Mouse (Mus musculus) embryonic fibroblast, embryonic 13.5 days (primary cell): ENCODE data around the gene Hscb.

Experiments used
- CTCF ChIP-seq: IDR thresholded peaks from 2 replicates; pipeline ENCODE4 v1.5.1; 2011; ENCODE audit warnings: mild to moderate bottlenecking, control low read depth, low read length, moderate library complexity, borderline replicate concordance; ENCODE audit not compliant: insufficient read depth
- POLR2A ChIP-seq: IDR thresholded peaks from 2 replicates; pipeline ENCODE4 v1.6.1; 2011; ENCODE audit warnings: low read depth, mild to moderate bottlenecking, control low read depth, low read length, moderate library complexity

- TF ChIP-seq POLR2A: no peak
- no peak for TF ChIP-seq CTCF
Measured at GRCm38 (mm10) chr5:110802186-110802585, 37.4 kb downstream of the Hscb start.
